Mouse (Mus musculus) embryonic facial prominence, embryonic 11.5 days (tissue): ENCODE measurements around the gene Wif1. TPM values are rescaled to one million over a fixed set of nuclear protein-coding genes. Genes with fewer than 3 reads are reported as not detected.

ENCODE experiments used
- ATAC-seq: fragments of 200-750 bp; cut with Nextera tagmentation; replicated peaks from 2 replicates; pipeline ENCODE4 v1.8.0; 2017; ENCODE audit warnings: low read depth; ENCODE audit not compliant: insufficient number of reproducible peaks, low FRiP score, low TSS enrichment
- DNase-seq: peaks from one replicate; pipeline ENCODE4 v3.0.0-alpha.2; 2015; ENCODE audit warnings: low spot score
- H3K27ac ChIP-seq: fragments of 300-500 bp; sonication (generic); replicated peaks from 2 replicates; pipeline ENCODE4 v1.5.1; 2014; ENCODE audit warnings: mild to moderate bottlenecking, low read depth, low read length, control low read depth
- H3K27me3 ChIP-seq: fragments of 300-500 bp; sonication (generic); 2 replicates; pipeline ENCODE4 v1.6.1; 2014; ENCODE audit warnings: mild to moderate bottlenecking, low read length, moderate library complexity, mixed read lengths; ENCODE audit not compliant: control insufficient read depth, insufficient read depth
- H3K36me3 ChIP-seq: fragments of 300-500 bp; sonication (generic); replicated peaks from 2 replicates; pipeline ENCODE4 v1.6.1; 2014; ENCODE audit warnings: low read depth, mild to moderate bottlenecking, low read length, moderate library complexity, mixed read lengths; ENCODE audit not compliant: control insufficient read depth, insufficient read depth
- H3K4me1 ChIP-seq: fragments of 300-500 bp; sonication (generic); 2 replicates; pipeline ENCODE4 v1.6.1; 2014; ENCODE audit warnings: low read length, mixed read lengths; ENCODE audit not compliant: control insufficient read depth, insufficient read depth
- H3K4me2 ChIP-seq: fragments of 300-500 bp; sonication (generic); 2 replicates; pipeline ENCODE4 v1.6.1; 2014; ENCODE audit warnings: low read depth, mild to moderate bottlenecking, control low read depth, low read length, moderate library complexity
- H3K4me3 ChIP-seq: fragments of 300-500 bp; sonication (generic); 2 replicates; pipeline ENCODE4 v1.5.1; 2014; ENCODE audit warnings: low read depth, low read length, control low read depth
- H3K9ac ChIP-seq: fragments of 300-500 bp; sonication (generic); replicated peaks from 2 replicates; pipeline ENCODE4 v1.6.1; 2014; ENCODE audit warnings: mild to moderate bottlenecking, control low read depth, low read length
- H3K9me3 ChIP-seq: fragments of 300-500 bp; sonication (generic); replicated peaks from 2 replicates; pipeline ENCODE4 v1.6.1; 2016; ENCODE audit warnings: mild to moderate bottlenecking, low read length, inconsistent platforms, mixed read lengths; ENCODE audit not compliant: control insufficient read depth
- WGBS: fragments of 180-500 bp; shearing (Covaris S2); extraction: QIAGEN DNeasy Blood & Tissue Kit; methylation state at CpG from one replicate; pipeline ENCODE4 v1.1.7; 2014; 5-methylcytosine and 5-hydroxymethylcytosine counted together
- polyA plus RNA-seq: library from polyadenylated mRNA; unstranded; fragments of >200 nt; fragmentation: Nextera tagmentation; extraction: Ambion mirVana; gene quantifications from 2 replicates; pipeline ENCODE4 v1.2.1, GENCODE M21; 2014

The Wif1 gene
- 14.4 and 15.8 TPM in 2 replicates for polyA plus RNA-seq

DNA sequence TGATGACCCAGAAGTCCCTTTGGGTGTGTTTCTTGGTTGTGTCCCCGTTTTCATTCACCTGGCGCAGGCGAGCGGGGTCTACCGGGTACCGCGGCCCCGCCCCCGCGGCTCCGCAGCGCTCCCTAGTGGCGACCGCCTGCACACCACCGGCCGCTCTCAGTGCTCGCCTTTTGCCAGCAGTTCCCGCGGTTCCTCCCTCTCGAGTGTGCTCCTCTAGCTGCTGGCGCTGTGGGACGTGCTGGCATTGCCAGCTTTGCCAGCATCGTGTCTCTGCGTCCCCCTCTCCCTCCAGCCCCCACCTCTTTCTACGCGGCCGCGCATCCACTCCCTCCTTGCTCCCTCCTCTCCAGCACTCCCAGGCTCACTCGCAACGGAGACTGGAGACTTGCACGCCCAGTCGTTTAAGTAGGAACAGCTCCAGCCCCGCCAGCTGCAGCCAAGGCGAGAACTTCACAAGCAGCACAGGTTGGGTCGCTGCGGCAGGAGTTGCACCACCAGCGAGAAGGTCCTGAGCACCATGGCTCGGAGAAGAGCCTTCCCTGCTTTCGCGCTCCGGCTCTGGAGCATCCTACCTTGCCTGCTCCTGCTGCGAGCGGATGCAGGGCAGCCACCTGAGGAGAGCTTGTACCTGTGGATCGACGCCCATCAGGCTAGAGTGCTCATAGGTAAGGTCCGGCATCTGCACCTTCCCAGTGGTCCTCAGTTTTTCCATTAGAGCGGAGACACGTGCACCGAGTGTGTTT, at the start of gene Wif1:
Gene Wif1, plus strand, starts transcription at position 135 of the 743 bp plus-strand sequence.
- peak within 1 kb of the TSS; percentile 91 for H3K4me2 ChIP-seq
- peaks cover 3% of the 10 kb centered on the region; the same call in 1 of the 2 replicates for H3K27me3 ChIP-seq
- peak within 1 kb of the TSS; percentile 48 for H3K4me3 ChIP-seq
- H3K27ac ChIP-seq, result no peak within 1 kb of the TSS
- H3K4me1 ChIP-seq, result no peaks in the 10 kb centered on the region
- no peaks in the 10 kb centered on the region for H3K9me3 ChIP-seq
- WGBS, result under 1% methylated on average over 49 of the region's 49 CpGs
- no peaks in the 10 kb centered on the region for H3K36me3 ChIP-seq
- peak within 1 kb of the TSS; percentile 61 for H3K9ac ChIP-seq
- DNase-seq (peak; percentile 80), ATAC-seq (peak; percentile 88)

DNA sequence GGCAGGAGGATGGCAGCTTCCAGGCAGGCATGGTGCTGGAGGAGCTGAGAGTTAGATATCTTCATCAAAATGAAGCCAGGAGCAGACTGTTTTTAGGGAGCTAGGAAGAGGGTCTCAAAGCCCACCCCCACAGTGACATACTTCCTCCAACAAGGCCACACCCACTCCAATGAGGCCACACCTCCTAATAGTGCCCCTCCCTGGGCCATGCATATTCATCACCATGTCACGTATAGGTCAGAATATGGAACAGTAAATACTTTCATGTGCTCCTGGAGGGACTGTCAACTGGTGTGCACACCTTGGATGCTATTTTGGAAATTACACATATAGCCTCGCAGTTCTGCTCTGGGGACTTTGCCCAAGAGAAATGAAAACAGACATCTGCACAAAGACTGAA, 31.6 kb upstream of the Wif1 start:
- no peaks in the 10 kb centered on the region for H3K27me3 ChIP-seq
- no peak overlapping the region for H3K4me3 ChIP-seq
- no peaks in the 10 kb centered on the region for H3K9me3 ChIP-seq
- no peaks in the 10 kb centered on the region for H3K4me1 ChIP-seq
- H3K4me2 ChIP-seq, result no peak overlapping the region
- ATAC-seq (no peak), DNase-seq (no peak)
- WGBS, result 76% methylated on average over 2 of the region's 2 CpGs
- H3K27ac ChIP-seq, result no peak overlapping the region
- H3K9ac ChIP-seq, result no peak overlapping the region
- no peaks in the 10 kb centered on the region for H3K36me3 ChIP-seq

DNA sequence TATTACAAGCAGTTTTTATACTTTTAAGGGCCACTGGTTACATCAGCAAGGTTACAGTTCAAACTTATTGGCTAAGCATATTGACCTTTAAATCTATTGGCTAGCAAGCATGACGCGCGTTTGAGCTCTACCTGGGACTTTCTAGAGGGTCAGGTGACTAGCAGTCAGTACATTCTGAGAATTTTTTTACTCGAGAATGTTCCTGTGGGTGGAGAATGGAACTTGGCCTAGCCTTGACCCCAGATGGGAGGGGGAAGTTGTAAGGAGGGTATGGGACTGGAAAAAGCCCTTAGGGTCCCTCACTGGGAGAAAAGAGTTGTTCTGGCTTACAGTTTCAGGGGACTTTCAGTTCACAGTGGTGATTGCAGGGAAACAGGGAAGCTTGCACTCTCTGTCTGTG, 22.3 kb upstream of the Wif1 start:
- no peaks in the 10 kb centered on the region for H3K36me3 ChIP-seq
- H3K9ac ChIP-seq, result no peak overlapping the region
- no peaks in the 10 kb centered on the region for H3K9me3 ChIP-seq
- H3K4me1 ChIP-seq, result no peaks in the 10 kb centered on the region
- no peak overlapping the region for H3K4me2 ChIP-seq
- WGBS, result 81% methylated on average over 4 of the region's 4 CpGs
- H3K27ac ChIP-seq, result no peak overlapping the region
- H3K4me3 ChIP-seq, result no peak overlapping the region
- H3K27me3 ChIP-seq, result no peaks in the 10 kb centered on the region
- no peak for DNase-seq
- no peak for ATAC-seq

DNA sequence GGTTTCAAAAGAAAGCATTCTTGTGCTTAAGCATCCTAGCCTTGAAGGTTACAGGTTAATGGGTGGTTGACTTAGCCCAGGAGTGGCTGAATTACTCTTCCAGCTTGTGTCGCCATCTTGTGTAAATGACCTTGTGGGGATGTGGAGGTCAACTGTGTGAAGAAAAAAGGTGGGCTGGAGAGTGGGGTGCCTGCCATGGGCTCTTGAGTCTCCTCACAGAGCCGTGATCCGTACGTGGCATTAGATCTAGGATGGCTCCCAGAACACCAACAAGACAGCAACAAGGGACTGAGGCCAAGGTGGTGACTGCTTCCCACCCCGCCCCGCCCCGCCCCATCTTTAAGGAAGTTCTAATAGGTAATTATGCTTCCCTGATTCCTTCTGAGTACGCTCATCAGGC, 17.5 kb upstream of the Wif1 start:
- Histone ChIP-seq H3K4me2 (no peak overlapping the region), H3K27me3 (no peaks in the 10 kb centered on the region), H3K27ac (no peak overlapping the region), H3K9me3 (no peaks in the 10 kb centered on the region), H3K9ac (no peak overlapping the region), H3K4me1 (no peaks in the 10 kb centered on the region), H3K4me3 (no peak overlapping the region), H3K36me3 (no peaks in the 10 kb centered on the region)
- no peak for ATAC-seq
- WGBS, result 84% methylated on average over 8 of the region's 8 CpGs
- no peak for DNase-seq

DNA sequence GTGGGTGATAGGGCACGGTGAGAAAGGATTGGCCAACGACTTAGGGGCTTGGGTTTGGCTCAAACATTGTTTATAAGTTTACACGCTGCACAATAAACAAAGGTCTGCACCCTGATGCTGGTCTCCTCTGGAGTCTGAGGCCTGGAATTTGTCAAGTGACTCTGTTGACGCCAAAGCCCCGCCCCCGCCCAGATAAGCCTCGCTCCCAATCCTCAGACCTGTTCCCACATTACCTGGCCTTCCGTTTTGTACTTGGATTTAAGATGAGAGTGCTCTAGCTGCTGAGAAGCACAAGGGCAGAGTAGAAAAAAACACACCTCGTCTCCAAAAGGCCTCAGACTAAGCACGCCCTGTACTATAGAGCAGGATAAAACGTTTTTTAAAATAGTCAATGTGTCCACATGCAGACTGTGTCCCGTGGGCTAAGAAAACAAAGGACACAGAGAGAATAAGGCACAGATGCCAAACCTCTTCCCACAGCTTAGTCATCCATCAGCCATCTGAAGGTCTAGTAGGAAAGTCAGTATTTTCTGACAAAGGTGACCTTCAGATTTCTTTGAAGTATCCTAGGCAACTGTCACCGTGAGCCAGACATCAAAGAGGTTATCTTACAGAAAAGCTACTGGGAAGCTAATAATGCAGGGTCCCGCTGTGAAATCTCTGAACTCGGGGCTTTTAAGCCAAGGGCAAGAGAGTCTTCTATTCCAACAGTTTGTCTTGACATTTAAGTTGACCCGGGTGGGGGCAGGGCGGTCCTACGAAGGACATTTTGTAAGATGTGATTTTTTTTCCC, 16.9 kb upstream of the Wif1 start:
- Histone ChIP-seq H3K4me2 (no peak overlapping the region), H3K4me1 (no peaks in the 10 kb centered on the region), H3K27me3 (no peaks in the 10 kb centered on the region), H3K27ac (no peak overlapping the region), H3K36me3 (no peaks in the 10 kb centered on the region), H3K9ac (no peak overlapping the region), H3K9me3 (no peaks in the 10 kb centered on the region), H3K4me3 (no peak overlapping the region)
- ATAC-seq (no peak; the same call in 1 of the 2 replicates), DNase-seq (no peak)
- WGBS, result 43% methylated on average over 18 of the region's 18 CpGs

DNA sequence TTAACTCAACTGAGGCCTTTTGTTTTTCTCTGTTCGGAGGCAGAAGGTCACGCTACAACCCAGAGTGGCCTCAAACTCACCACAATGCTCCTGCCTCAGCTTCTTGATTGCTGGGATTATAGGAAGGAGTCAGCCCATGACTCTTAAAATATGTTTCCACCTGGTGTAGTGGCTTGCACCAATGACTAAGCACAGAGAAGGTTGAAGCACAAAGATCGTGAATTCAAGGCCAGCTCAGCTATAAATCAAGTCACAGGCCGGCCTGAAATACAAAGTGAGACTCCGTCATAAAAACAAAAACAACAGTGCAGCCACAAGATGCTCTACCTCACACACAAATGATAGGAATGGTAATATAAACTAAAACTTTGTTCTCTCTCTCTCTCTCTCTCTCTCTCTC, 10.8 kb upstream of the Wif1 start:
- DNase-seq, result no peak
- no peak overlapping the region for H3K4me2 ChIP-seq
- H3K27ac ChIP-seq, result no peak overlapping the region
- ATAC-seq, result no peak
- no peaks in the 10 kb centered on the region for H3K36me3 ChIP-seq
- WGBS, result 77% methylated on average over 5 of the region's 5 CpGs
- H3K9ac ChIP-seq, result no peak overlapping the region
- H3K27me3 ChIP-seq, result no peaks in the 10 kb centered on the region
- H3K9me3 ChIP-seq, result no peaks in the 10 kb centered on the region
- H3K4me1 ChIP-seq, result no peaks in the 10 kb centered on the region
- no peak overlapping the region for H3K4me3 ChIP-seq

DNA sequence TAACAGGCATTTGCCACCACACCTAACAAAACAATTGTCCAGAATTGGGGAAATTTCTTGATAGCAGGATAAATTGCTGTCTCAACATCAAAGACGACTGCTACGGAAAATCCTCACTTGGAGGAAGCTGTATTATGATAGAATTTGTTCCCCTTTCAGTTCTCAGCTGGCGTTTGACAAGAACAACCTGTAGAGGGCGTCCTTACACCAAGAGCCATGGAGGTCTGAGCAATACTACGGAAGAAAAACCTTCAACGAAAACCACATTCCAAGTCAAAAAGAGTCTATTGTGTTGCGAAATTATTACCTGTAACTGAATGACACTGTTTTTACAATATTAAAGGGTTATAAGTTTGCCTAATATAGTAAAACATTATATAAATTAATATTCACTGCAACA, 2.0 kb upstream of the Wif1 start:
- WGBS, result 12% methylated on average over 7 of the region's 7 CpGs
- no peak for ATAC-seq

More for the DNA sequence above, 2.0 kb upstream of the Wif1 start:
- peak; percentile 84 for DNase-seq
- no peaks in the 10 kb centered on the region for H3K36me3 ChIP-seq
- no peak overlapping the region for H3K4me2 ChIP-seq
- H3K4me3 ChIP-seq, result no peak overlapping the region
- H3K4me1 ChIP-seq, result no peaks in the 10 kb centered on the region
- no peaks in the 10 kb centered on the region for H3K9me3 ChIP-seq
- no peak overlapping the region for H3K9ac ChIP-seq
- no peak overlapping the region for H3K27ac ChIP-seq
- H3K27me3 ChIP-seq, result peaks cover 3% of the 10 kb centered on the region; the same call in 1 of the 2 replicates
